Mouse (Mus musculus) cortical plate, adult 2 months (tissue): Measurements from ENCODE around the gene Ppp1r8. TPM values are rescaled to one million over a fixed set of nuclear protein-coding genes. Genes with fewer than 3 reads are reported as not detected.

Source experiments
- H3K27ac ChIP-seq: fragments of 200-500 bp; 2 replicates; pipeline ENCODE4 v1.5.1; 2012; ENCODE audit warnings: low read length, control low read depth, inconsistent platforms; ENCODE audit not compliant: insufficient read depth
- H3K4me1 ChIP-seq: fragments of 200-500 bp; 2 replicates; pipeline ENCODE4 v1.6.1; 2011; ENCODE audit warnings: low read length; ENCODE audit not compliant: control insufficient read depth, insufficient read depth
- H3K4me3 ChIP-seq: fragments of 200-500 bp; 2 replicates; pipeline ENCODE4 v1.5.1; 2011; ENCODE audit warnings: mild to moderate bottlenecking, low read length, control low read depth; ENCODE audit not compliant: insufficient read depth
- CTCF ChIP-seq: fragments of 200-500 bp; IDR thresholded peaks from 2 replicates; pipeline ENCODE4 v1.5.1; 2011; ENCODE audit warnings: mild to moderate bottlenecking, control low read depth, low read length; ENCODE audit not compliant: insufficient read depth; ENCODE audit errors: extremely low read depth
- POLR2A ChIP-seq: fragments of 200-500 bp; IDR thresholded peaks from 2 replicates; pipeline ENCODE4 v1.6.1; 2011; ENCODE audit warnings: mild to moderate bottlenecking, low read length, control low read depth; ENCODE audit not compliant: insufficient read depth; ENCODE audit errors: extremely low read depth
- polyA plus RNA-seq: library from polyadenylated mRNA; depleted of rRNA; stranded (reverse); fragments of >200 nt; gene quantifications from 2 replicates; pipeline ENCODE4 v1.2.3, GENCODE M21; 2012

The Ppp1r8 gene
- polyA plus RNA-seq, 1 experiment: 55.2 TPM

DNA sequence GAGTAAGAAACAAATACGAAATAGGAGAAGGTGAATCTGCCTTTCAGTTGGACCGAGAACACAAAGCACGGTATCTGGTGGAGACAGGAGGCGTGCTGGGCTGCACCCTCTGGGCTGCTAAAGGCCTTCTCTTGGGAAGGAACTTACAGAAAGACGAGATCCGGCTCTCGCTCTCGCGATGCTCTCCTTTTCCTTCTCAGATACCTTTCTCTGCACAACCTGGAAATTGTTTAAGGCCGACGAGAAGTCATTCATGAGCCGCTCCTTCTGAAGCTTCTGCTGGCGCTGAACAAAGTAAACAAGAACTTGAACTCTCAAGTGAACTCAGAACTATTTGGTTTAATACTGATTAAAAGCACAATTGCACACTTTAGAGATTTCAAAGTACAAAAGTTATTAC, 20.0 kb upstream of the Ppp1r8 start:
- H3K27ac ChIP-seq: no peak overlapping the region
- H3K4me3 ChIP-seq: no peak overlapping the region
- H3K4me1 ChIP-seq: no peaks in the 10 kb centered on the region
- TF ChIP-seq CTCF (no peak), POLR2A (no peak)

DNA sequence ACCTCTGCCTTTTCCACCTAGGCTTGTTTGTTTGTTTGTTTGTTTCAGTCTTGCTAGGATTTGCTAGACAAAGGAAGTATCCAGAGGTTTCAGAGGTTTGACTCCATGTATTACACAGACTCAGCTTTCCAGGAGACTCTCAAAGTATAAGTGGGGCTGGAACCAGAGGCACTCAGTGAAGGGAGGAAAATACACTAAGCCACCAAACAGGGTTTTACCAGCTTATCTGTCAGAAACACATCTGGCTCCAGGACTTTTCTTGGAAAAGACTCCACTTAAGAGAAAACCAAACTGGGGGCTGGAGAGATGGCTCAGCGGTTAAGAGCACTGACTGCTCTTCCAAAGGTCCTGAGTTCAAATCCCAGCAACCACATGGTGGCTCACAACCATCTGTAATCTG, 17.9 kb upstream of the Ppp1r8 start:
- no peak for TF ChIP-seq POLR2A
- no peak for TF ChIP-seq CTCF
- H3K27ac ChIP-seq: no peak overlapping the region
- no peaks in the 10 kb centered on the region for H3K4me1 ChIP-seq
- no peak overlapping the region for H3K4me3 ChIP-seq

DNA sequence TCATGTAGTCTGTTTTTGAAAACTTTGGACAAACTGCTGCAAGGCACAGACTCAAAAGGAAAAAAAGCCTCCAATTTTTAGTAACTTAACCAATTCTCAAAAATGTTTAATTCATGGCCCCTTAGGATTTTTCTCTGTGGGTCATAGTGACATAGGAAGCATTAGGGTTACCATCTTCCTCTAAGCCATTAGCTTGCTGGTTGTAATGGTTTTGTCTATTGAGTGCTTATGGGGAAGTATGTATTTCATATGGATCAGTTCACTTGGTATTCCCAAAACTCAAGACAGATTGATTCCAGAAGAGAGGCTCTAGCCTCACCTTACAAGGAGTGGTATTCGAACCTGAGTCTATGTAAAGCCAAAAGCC, 719 bp upstream of the Ppp1r8 start:
- Histone ChIP-seq H3K27ac (no peak overlapping the region; the same call in 1 of the 2 replicates), H3K4me1 (no peaks in the 10 kb centered on the region; the same call in 1 of the 2 replicates), H3K4me3 (peak overlapping the region; percentile 95; the same call in 1 of the 2 replicates)
- no peak for TF ChIP-seq CTCF
- TF ChIP-seq POLR2A: no peak

DNA sequence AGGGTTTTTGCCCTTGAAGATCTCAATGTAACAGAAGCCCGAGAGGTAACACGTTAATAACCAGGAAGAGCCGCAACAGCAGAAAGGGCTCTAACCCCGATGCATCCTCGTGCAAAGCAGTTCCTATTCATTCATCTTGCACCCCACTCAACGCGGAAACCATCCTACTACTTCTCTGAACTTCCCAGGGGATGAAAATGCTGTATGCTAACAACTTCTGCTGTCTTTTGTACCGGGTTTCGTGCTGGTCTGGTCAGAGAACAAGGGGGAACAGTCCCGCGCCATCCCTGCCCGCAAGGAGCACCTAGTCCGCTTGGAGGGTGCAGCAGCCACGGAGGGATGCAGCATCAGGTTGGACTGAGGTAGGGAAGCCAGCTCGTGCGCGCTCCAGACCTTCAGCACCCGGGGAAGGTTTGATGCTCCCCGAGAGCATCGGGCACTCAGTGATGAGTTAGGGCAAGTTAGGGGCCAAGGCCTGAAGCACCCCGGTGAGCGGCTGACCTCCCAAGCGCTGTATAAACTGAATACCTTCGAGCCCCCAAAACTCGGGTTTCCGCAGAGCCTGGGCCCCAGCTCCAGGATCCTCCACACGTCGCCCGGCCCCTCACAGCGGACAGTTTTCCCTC, 575 bp downstream of the Ppp1r8 start:
- Histone ChIP-seq H3K4me3 (peak overlapping the region; percentile 95), H3K27ac (peak overlapping the region; percentile 39; the same call in 1 of the 2 replicates), H3K4me1 (no peaks in the 10 kb centered on the region; the same call in 1 of the 2 replicates)
- TF ChIP-seq CTCF (no peak), POLR2A (no peak; the same call in 1 of the 2 replicates)

DNA sequence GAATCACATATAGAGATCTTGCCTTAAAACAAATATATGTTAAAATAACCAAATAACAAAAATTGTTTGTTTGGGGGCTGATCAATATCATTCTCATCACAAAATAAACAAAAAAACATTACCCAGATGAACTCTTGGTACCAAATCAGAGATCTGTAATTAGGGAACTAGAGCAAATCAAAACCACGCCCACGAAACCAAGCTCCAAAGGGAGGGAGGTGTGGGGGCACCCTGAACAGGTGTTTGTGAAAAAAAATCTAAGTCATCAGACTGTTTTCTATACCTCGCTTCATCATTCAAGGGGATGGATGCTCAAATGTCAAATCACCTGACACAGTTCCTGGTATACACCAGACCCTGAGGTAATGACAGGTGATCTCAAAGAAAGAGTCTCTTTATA, 1.5 kb downstream of the Ppp1r8 start:
- Histone ChIP-seq H3K27ac (no peak overlapping the region), H3K4me3 (peak overlapping the region; percentile 95; the same call in 1 of the 2 replicates), H3K4me1 (no peaks in the 10 kb centered on the region; the same call in 1 of the 2 replicates)
- TF ChIP-seq POLR2A (no peak), CTCF (no peak)

DNA sequence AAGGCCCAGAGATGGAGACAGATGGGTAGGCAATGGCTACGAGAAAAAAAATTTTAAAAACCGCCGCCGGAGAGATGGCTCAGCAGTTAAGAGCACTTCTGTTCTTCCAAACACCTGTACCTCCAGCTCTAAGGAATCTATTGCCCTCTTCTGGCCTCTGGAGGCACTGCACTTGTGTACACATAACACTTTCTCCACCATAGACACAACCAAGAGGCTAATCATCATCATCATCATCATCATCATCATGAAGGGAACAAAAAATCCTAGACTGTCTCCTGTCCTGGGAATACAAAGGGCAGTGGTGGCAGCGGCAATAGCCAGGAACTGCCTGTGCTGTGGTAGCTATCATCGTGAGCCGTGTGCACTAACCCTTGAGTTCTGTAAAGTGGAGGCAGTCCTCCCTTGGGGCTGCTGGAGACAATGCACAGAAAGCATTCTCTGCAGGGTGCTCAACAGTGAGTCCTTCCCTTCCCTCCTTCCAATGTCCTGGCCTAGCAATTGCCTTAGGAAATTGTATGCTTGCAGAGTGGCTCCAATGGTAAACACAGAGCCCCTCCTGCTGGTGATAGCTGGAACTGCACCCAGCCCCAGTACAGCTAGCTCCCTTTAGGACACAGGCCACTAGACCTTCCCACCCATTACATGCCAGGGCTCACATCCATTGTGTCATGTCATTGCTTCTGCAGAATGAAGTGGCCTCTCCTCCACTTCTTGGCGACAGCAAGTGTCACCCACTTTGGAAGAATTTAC, 19.2 kb downstream of the Ppp1r8 start:
- Histone ChIP-seq H3K4me1 (no peaks in the 10 kb centered on the region), H3K27ac (no peak overlapping the region)
- TF ChIP-seq CTCF: peak; percentile 73
- TF ChIP-seq POLR2A: no peak

DNA sequence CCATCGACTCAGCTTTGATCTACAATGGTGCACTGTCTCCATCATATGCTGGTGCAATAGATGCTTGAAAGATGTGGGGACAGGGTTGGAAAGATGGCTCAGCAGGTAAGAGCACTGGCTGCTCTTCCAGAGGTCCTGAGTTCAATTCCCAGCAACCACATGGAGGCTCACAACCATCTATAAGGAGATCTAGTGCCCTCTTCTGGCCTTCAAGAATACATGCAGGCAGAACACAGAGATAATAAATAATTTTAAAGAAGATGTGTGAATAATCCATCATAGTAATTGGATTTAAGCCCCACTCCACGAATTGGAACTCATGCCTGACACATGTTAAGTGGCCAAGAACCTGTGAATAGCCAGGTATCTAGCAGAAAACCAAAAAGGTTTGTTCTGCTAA, 24.5 kb downstream of the Ppp1r8 start:
- Histone ChIP-seq H3K27ac (no peak overlapping the region), H3K4me1 (no peaks in the 10 kb centered on the region), H3K4me3 (no peak overlapping the region)
- TF ChIP-seq CTCF (no peak), POLR2A (no peak)

More for the DNA sequence above, 19.2 kb downstream of the Ppp1r8 start:
- H3K4me3 ChIP-seq: no peak overlapping the region

DNA sequence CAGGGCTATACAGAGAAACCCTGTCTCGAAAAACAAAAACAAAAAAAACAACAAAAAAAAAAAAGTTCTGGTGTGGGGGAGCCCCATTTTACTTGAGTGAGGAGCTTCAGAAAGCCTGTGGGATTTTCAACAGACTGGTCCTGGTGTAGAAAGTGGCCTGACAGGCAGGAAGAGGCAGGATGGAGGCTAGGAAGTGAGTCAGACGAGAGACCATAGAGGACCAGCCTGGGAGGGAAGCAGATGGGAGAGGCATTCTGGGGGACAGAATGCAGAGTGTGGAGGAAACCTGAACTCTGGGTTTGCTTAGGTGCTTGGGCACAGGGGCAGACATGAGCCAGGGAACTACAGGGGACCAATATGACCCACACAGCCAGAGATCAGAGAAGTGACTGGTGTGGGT, 26.1 kb downstream of the Ppp1r8 start:
- Histone ChIP-seq H3K27ac (no peak overlapping the region), H3K4me1 (no peaks in the 10 kb centered on the region), H3K4me3 (no peak overlapping the region)
- TF ChIP-seq CTCF: no peak
- TF ChIP-seq POLR2A: no peak

DNA sequence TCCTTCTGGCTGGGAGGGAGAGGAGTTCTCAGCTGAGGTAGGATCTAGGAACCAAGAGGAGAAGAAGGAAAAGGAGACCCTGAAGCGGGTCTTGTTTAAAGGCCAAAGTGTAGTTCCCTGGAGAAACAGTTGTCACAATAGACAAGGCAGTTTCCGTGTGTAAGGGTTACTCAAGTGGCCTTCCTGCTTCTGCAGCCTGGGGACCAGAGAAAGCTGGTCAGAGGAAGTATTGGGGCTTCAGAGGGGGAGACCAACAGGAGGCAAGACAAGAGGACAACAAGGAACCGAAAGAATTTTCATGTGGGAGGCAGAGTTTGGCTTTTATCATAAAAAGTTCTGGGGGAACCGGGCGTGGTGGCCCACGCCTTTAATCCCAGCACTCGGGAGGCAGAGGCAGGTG, 26.6 kb downstream of the Ppp1r8 start:
- Histone ChIP-seq H3K4me3 (no peak overlapping the region), H3K27ac (no peak overlapping the region), H3K4me1 (no peaks in the 10 kb centered on the region)
- no peak for TF ChIP-seq CTCF
- no peak for TF ChIP-seq POLR2A

DNA sequence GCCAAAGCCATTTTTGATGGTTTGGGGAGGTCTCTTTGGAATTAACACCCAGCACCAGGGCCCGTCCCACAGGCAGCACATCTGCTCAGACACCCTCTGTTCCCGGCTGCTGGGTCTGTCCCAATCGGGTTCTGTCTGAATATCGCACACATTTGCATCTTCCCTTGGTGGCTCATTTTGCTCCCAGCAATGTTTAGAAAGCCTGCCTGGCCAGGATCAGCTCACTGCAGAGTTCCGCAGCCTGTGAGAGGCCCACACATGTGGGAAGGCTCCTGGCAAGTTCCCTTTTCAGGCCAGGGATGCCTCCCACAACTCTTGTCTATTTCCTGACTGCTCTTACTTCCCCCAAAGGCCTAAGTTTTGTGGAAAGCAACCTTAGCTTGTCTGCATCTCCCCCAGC, 33.3 kb downstream of the Ppp1r8 start:
- peaks cover 2% of the 10 kb centered on the region for H3K4me1 ChIP-seq
- TF ChIP-seq POLR2A (no peak), CTCF (no peak)
- 0 out of 2 replicates have a peak overlapping the region, but pooled peaks have one; percentile 6 for H3K27ac ChIP-seq
- no peak overlapping the region for H3K4me3 ChIP-seq
